Mouse (Mus musculus): Measurements from ENCODE around the gene Pacrg. TPM values are rescaled to one million over a fixed set of nuclear protein-coding genes. Genes with fewer than 3 reads are reported as not detected.

Gene Pacrg
- polyA plus RNA-seq, 1 experiment from 2014 or later = 0.57 TPM

DNA sequence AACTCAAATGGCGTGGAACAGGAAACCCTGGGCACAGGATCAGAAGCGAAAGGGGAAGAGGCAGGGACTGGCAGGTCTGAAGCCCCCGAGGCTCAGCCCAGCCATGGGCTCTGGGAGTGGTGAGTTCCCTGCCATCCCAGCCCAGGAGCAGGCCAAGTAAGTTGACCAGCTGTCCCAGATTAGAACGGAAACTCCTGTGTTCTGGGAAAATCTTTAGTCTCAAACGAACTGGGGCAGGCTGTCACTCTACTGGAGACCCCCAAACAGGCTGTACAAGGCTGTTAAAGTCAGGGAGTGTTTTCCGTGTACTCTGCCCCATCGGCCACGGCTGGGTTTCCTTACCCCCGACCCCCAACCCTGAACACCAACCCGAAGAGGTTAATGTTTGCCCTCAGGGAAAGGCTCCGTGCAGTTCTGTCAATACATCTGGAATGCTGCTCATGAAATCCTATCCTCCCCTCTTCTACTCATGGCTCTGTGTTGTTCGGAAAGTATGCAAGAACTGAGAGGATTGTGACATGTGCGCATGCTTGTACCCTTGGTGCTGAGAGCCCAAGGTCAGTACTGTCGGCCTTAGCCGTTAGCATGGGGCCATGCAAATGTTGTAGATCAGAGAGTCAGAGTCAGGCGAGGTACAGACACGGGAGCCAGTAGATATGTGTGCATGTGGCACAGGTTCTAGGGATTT, 360.9 kb downstream of the Pacrg start:
- Histone ChIP-seq H3K4me2 (replicated peaks; ENCODE audit: low read depth) (no peak overlapping the region), H3K27me3 (replicated peaks; ENCODE audit: control insufficient read depth, insufficient read depth, low read length) (no peaks in the 10 kb centered on the region), H3K4me3 (ENCODE audit: low read depth, low read length) (no peak overlapping the region), H3K4me1 (replicated peaks; ENCODE audit: control insufficient read depth, insufficient read depth, low read length) (no peaks in the 10 kb centered on the region), H3K36me3 (ENCODE audit: control insufficient read depth, insufficient read depth) (no peaks in the 10 kb centered on the region), H3K9me3 (ENCODE audit: control insufficient read depth) (no peaks in the 10 kb centered on the region), H3K27ac (ENCODE audit: low read depth, low read length) (no peak overlapping the region), H3K9ac (ENCODE audit: low read depth, low read length) (no peak overlapping the region)
- 59% methylated on average over 17 of the region's 17 CpGs for WGBS
- no peak for ATAC-seq
- no peak for TF ChIP-seq CTCF (IDR thresholded peaks at IDR 0.05; ENCODE audit: low read depth)

DNA sequence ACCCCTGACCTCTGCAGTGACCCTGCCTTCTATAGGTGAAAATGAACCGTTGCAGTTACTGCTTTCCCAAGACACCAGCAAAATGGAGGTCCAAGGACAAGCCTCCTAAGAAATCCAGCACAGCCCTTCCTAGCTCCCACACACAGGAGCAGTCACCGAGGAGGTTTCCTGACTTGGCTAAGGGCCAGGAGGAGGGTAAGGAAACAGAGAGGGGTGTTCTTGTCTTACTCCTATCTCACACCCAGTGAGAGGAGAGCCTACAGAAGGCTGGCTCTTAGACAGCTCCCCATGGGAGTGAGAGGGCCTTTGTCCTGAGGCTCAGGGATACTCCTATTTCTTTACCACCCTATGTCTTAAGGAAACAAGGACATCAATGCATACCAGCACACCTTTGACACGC, 361.7 kb downstream of the Pacrg start:
- Histone ChIP-seq H3K4me2 (replicated peaks; ENCODE audit: low read depth) (no peak overlapping the region), H3K9me3 (ENCODE audit: control insufficient read depth) (no peaks in the 10 kb centered on the region), H3K27ac (ENCODE audit: low read depth, low read length) (no peak overlapping the region), H3K36me3 (ENCODE audit: control insufficient read depth, insufficient read depth) (no peaks in the 10 kb centered on the region), H3K9ac (ENCODE audit: low read depth, low read length) (no peak overlapping the region), H3K4me1 (replicated peaks; ENCODE audit: control insufficient read depth, insufficient read depth, low read length) (no peaks in the 10 kb centered on the region), H3K4me3 (ENCODE audit: low read depth, low read length) (no peak overlapping the region), H3K27me3 (replicated peaks; ENCODE audit: control insufficient read depth, insufficient read depth, low read length) (no peaks in the 10 kb centered on the region)
- 53% methylated on average over 3 of the region's 3 CpGs for WGBS
- ATAC-seq = no peak
- TF ChIP-seq CTCF (IDR thresholded peaks at IDR 0.05; ENCODE audit: low read depth) = no peak

DNA sequence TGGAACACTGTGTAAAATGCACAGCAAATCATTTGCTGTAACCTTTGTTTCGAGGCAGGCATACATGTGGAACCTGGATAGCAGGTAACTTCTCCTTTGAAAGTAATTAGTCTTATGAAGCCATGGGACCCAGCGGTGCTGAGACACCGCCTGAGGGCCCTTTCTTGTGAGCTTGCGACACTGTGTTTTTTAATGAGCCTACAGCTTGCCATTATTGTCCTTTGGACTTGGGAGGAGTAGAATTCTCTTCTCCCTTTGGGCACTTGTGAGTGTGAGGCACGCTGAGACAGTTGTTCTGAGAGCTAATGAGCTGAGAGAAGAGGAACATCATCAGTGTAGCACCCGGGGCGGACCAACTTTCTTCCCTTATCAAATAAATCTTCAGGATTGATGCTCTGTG, 363.3 kb downstream of the Pacrg start:
- TF ChIP-seq CTCF (IDR thresholded peaks at IDR 0.05; ENCODE audit: low read depth) = no peak
- no peak for ATAC-seq
- Histone ChIP-seq H3K27me3 (replicated peaks; ENCODE audit: control insufficient read depth, insufficient read depth, low read length) (no peaks in the 10 kb centered on the region), H3K27ac (ENCODE audit: low read depth, low read length) (no peak overlapping the region), H3K4me1 (replicated peaks; ENCODE audit: control insufficient read depth, insufficient read depth, low read length) (no peaks in the 10 kb centered on the region), H3K4me2 (replicated peaks; ENCODE audit: low read depth) (no peak overlapping the region), H3K9me3 (ENCODE audit: control insufficient read depth) (no peaks in the 10 kb centered on the region), H3K9ac (ENCODE audit: low read depth, low read length) (no peak overlapping the region), H3K4me3 (ENCODE audit: low read depth, low read length) (no peak overlapping the region), H3K36me3 (ENCODE audit: control insufficient read depth, insufficient read depth) (no peaks in the 10 kb centered on the region)
- 78% methylated on average over 7 of the region's 7 CpGs for WGBS

DNA sequence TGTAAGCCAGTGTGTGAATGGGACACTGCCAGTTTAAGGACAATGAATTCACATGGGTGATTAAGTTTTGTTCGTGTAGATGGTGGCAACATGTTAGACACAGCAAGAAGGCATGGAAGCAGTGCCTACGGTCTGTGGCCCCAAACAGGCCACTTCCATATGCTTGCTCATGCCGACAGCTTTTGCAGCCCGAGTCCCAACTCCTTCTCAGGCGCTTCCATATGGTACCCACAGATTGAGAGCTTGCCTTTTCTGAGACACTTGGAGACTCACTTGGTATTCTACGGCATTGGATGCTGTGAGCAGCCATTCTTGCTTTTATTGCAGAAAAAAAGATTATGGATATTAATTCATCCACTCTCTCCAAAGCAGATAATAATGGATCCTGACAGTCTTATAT, 365.1 kb downstream of the Pacrg start:
- Histone ChIP-seq H3K4me1 (replicated peaks; ENCODE audit: control insufficient read depth, insufficient read depth, low read length) (no peaks in the 10 kb centered on the region), H3K27me3 (replicated peaks; ENCODE audit: control insufficient read depth, insufficient read depth, low read length) (no peaks in the 10 kb centered on the region), H3K36me3 (ENCODE audit: control insufficient read depth, insufficient read depth) (no peaks in the 10 kb centered on the region), H3K9me3 (ENCODE audit: control insufficient read depth) (no peaks in the 10 kb centered on the region), H3K4me3 (ENCODE audit: low read depth, low read length) (no peak overlapping the region), H3K9ac (ENCODE audit: low read depth, low read length) (no peak overlapping the region), H3K27ac (ENCODE audit: low read depth, low read length) (no peak overlapping the region), H3K4me2 (replicated peaks; ENCODE audit: low read depth) (no peak overlapping the region)
- ATAC-seq = no peak
- no peak for TF ChIP-seq CTCF (IDR thresholded peaks at IDR 0.05; ENCODE audit: low read depth)
- 88% methylated on average over 6 of the region's 6 CpGs for WGBS

DNA sequence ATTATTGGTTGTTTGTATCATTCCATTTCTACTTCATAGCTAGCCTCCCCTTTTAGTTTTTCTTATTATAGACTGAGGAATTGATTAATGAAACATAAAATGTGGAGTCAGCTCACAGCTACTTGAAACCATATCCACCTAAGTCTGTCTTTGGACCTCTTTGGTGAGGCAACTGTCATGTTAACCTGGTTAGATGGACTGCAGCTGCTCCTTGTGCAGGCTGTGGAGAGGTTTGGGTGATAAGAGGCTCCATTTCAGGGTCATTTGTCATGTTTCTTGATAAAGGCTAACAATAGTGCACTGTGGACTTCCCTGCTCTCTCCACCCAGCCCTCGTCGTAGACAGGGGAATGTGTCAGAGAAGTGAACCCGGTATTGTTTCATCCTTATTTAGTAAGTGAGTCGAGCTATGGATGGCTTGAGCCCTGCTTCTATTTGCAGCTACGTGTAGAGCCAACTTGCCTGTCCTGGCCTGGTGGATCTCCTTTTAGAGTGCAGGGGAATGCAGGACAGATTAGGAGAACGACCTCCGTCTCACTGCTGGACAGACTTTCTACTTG, 366.2 kb downstream of the Pacrg start:
- no peaks in the 10 kb centered on the region for H3K4me1 ChIP-seq (replicated peaks; ENCODE audit: control insufficient read depth, insufficient read depth, low read length)
- no peak for ATAC-seq
- TF ChIP-seq CTCF (IDR thresholded peaks at IDR 0.05; ENCODE audit: low read depth) = no peak
- H3K36me3 ChIP-seq (ENCODE audit: control insufficient read depth, insufficient read depth) = no peaks in the 10 kb centered on the region
- H3K4me2 ChIP-seq (replicated peaks; ENCODE audit: low read depth) = no peak overlapping the region
- WGBS = 28% methylated on average over 7 of the region's 7 CpGs
- H3K9ac ChIP-seq (ENCODE audit: low read depth, low read length) = no peak overlapping the region
- no peak overlapping the region for H3K27ac ChIP-seq (ENCODE audit: low read depth, low read length)
- no peak overlapping the region for H3K4me3 ChIP-seq (ENCODE audit: low read depth, low read length)
- no peaks in the 10 kb centered on the region for H3K27me3 ChIP-seq (replicated peaks; ENCODE audit: control insufficient read depth, insufficient read depth, low read length)
- H3K9me3 ChIP-seq (ENCODE audit: control insufficient read depth) = no peaks in the 10 kb centered on the region

DNA sequence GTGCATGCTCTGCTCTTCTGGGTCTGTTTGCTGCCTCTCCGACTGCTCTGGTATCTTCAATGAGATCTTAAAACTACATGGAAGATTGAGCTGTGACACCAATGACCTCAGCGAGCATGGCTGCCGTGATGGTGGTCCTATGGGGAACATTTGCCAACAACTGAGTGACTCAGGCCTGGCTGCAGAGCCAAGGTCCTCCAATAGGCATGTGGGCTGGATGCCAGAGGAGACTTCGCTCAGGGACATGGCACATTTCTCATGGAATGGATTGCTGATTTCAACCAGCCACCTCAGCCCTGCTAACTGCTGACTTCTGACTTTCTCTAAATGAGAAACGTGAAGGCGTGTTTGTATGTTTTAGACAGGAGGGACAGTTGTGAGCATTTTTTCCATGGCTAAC, 366.9 kb downstream of the Pacrg start:
- no peak overlapping the region for H3K27ac ChIP-seq (ENCODE audit: low read depth, low read length)
- H3K27me3 ChIP-seq (replicated peaks; ENCODE audit: control insufficient read depth, insufficient read depth, low read length) = no peaks in the 10 kb centered on the region
- no peaks in the 10 kb centered on the region for H3K36me3 ChIP-seq (ENCODE audit: control insufficient read depth, insufficient read depth)
- no peaks in the 10 kb centered on the region for H3K9me3 ChIP-seq (ENCODE audit: control insufficient read depth)
- WGBS = 65% methylated on average over 6 of the region's 6 CpGs
- no peak for ATAC-seq
- no peak overlapping the region for H3K4me3 ChIP-seq (ENCODE audit: low read depth, low read length)
- no peak for TF ChIP-seq CTCF (IDR thresholded peaks at IDR 0.05; ENCODE audit: low read depth)
- H3K4me1 ChIP-seq (replicated peaks; ENCODE audit: control insufficient read depth, insufficient read depth, low read length) = no peaks in the 10 kb centered on the region
- H3K4me2 ChIP-seq (replicated peaks; ENCODE audit: low read depth) = no peak overlapping the region
- no peak overlapping the region for H3K9ac ChIP-seq (ENCODE audit: low read depth, low read length)
